Mouse (Mus musculus): ENCODE results near the gene Ciz1.
A peak's percentile ranks its signal among the peaks of the same experiment; 100 is the strongest.

Ciz1 gene

DNA sequence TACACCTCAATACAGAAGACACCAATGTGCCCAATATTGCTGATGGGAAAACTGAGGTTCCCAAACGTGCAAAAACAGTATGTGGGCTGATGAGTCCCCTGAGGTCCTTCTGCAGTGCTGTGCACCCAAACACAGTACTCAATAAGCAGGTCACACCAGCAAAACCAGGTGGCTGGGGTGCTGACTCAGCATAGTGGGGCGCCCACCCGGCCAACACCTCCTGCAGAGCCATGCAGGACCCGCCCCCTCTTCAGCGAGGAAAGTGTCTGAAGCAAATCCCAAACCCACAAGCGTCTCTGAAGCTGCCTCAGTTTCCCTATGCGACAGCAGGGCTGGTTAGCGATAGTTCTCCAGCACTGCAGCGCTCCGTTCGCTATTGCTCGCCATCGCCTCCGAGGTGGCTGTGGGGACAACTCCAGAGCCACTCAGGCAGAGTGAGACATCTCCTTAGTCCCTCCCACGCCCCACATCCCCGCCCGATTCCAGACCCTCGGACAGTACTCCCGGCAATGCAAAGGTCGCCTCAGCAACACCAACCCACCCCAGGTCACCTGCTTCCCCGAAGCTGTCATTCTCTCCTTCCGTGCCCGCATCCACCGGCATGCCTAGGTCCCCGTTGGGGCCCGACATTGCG, 29.1 kb downstream of the Ciz1 start:
- DNase-seq (ENCODE audit: low read depth) = no peak

DNA sequence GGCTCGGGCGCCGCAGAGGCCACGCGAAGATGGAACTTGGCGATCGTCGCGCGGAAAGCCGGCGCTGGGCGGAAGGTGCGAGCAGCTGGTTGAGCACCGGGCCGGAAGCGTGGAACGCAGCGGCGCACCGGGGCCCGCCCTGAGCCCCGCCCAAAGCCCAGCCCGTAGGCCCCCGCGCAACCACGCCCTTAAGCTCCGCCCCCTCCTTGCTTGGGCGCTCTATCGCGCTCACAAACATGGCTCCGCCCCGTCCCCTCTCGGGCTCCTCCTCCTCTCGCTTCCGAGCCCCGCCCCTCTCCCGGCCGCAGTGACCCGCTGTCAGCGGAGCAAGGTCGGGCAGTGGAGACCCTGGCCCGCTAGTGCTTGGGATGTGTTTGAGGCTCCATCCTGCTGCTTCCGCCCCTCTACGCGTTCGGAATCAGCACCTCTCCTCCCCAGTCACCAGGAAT, 29.7 kb downstream of the Ciz1 start, which contains the start of gene 1110008P14Rik:
TSS of gene 1110008P14Rik (minus strand) at position 164 of the 449 bp plus-strand sequence.
- DNase-seq (ENCODE audit: low read depth) = no peak

DNA sequence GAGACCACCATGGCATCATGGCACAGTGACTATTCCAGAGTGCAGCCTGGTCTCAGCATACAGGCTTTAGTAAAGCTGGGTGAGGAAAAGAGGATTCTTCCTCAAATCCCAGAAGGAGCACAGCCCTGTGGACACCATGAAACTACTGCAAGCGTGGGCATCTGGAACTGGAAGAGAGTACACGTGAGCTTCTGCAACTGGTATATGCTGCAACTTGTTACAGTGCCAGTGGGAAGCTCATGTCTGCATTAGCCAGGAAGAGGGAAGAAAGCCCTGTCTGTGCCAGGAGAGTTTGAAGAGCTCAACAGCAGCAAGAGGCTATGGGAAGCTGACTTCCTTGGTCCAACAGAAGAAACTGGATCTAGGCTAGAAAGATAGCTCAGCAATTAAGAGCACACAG, 30.6 kb downstream of the Ciz1 start:
- no peak for DNase-seq (ENCODE audit: low read depth)

DNA sequence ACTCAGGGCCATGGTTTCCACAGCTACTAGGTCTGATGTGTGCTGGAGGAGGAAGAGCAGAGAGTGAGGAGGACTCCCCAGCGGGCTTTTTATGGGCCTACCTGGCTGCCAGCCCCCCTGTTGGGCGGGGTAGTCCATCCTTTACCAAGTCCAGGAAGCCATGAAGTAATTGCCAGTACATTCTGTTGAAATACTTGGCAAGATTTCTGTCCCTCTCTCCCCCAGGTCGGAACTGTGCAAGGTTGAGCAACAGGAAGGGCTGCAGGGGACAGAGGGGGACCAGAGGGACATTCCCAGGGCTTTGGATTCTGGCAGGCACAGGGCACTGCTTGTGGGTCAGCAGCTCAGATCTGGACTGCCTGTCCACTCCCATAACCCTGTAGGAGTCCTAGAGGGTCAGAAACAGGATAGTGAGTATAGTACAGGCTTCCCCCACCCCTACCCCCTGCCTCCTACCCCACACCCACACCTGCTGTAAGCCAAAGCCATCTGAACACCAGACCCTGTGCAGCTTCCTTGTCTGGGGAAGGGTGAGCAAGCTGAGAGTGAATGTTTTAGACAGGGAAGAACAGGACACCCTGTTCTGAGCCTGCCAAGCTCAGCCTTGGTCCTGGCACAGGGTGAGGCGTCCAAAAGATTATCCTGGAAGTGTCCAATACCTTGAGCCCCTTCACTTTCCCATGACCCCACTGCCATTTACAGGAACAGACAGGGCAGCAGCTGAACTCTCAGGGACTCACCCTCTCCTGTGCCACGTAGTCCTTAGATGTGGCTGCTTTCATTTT, 35.8 kb downstream of the Ciz1 start, which contains the start of gene Lcn2:
TSS of gene Lcn2 (minus strand) at position 547 of the 785 bp plus-strand sequence.
- no peak for DNase-seq (ENCODE audit: low read depth)

DNA sequence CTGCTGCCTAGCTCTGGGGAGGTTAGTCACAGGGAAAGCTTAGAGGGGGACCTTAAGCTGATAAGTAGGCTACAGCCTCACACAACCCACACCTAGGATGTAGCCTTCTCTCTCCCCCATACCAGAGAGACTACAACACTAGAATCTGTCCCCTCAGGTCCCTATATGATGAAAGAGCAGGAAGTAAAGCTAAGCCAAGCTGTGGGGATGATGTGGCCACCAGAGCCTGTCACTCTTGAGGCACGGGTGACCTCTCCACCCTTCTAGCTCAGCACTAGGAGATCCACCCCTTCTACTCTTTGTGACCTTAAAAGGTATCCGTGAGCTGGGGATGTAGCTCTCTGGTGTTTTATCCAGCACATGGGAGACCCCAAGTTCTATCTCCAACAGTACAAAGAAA, 37.0 kb downstream of the Ciz1 start:
- no peak for DNase-seq (ENCODE audit: low read depth)

DNA sequence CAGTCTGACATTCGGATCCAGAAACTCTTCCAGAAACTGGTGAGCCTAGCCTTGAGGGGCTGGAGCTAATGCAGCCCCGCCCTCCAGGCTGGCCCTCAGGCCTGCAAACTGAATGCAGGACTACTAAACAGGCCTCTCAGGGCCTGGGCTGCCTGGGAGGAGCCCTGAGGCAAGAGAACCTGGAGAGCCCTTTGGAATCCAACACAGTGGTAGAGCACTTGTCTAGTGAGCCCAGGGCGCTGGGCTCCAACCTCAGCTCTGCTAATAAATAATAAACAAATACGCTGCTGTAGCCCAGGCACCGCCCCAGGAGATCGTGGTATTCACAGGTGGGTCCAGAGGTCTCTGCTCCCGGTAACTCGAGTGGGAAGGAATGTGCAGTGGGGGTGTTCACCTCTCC, 38.7 kb downstream of the Ciz1 start:
- DNase-seq (ENCODE audit: low read depth) = no peak

DNA sequence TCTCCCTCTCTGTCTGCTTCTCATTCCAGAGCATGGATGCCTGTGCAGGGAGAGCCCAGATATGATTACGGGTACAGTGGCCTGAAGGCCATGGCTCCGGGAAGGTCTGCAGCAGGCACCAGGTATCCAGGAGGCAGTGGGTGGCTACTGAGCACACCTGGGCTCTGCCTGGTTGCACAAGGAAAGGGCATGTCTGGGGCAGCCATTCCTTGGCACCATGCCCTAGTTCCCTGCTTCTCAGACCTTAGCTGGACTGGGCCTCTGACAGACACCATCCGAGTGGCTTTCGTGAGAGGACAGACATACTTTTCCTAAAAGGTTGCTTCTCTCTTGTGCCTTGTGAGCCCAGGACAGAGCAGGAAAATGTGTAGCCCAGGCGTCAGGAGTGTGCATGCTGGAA, 39.9 kb downstream of the Ciz1 start:
- DNase-seq (ENCODE audit: low read depth) = no peak

DNA sequence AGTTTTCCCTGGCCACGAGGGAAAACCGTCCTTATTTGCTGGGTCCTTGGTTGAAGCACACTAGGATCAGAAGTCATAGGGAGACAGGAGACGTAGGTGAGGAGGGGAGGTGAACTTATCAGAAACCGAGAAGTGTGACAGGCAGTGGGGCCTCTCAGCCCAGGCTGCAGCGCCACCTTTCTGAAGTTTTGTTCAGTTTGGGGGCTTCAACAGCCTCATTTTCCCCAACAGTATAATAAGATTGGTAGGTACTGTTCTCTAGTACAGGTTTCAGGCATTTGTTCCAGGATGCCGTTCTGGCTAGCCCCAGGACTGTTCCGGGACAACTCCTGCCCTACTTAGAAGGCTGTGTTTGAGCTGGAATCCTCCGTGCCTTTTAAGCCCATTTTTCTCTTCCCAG, 42.8 kb downstream of the Ciz1 start:
- DNase-seq (ENCODE audit: low read depth) = no peak

DNA sequence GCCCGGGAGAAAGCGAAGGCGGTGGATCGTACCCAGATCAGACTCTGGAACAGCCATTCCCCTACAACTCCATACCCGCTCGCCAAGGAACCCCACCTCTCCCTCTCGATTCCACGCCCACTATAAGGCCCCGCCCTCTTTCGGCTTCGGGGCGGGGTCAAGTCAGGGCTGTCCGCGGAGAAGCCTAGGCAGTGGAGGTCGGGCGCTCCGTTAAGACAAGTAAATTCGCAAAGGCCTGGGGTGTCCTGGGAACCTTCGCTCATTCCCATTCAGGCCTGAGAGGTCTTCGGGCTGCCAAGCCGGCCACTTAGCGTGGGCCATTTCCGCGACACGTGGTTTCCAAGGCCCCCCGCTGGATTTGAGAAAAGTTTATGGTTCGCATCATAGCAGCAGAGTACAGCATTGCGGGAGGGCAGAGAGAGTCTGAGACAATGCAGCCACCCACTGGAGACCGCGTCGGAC, 43.4 kb downstream of the Ciz1 start, which contains the start of gene Ptges2:
TSS of gene Ptges2 (plus strand) at position 413 of the 462 bp plus-strand sequence.
- DNase-seq (ENCODE audit: low read depth) = peak; percentile 78

DNA sequence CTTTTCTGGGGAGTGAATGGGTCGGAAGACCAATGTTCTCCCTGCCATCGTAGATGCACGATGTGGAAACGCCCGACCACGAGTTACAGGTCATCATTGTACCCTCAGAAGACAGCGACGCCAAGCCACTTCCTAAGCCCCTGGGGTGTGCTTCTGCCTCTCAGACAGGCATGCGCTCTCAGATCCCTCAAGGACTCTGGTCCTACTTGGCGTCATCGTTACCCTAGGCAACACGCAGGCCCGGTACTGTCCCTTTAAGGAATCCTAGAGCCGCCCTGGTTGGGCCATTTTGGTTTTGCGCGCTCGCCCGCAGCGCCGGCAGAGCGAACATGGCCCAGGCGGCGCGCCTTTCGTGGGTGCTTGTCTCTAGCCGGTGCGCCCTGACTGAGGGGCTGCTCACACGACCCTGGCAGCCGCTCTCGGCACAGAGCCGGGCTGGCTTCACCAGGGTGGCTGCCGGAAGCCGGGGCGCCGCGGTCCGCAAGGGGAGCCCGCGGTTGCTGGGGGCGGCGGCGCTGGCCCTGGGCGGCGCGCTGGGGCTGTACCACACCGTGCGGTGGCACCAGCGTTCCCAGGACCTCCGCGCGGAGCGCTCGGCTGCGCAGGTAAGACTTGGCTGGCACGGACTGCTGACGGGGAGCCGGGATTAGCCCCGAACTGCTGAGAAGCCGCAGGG, 44.0 kb downstream of the Ciz1 start:
- peak; percentile 81 for DNase-seq (ENCODE audit: low read depth)

DNA sequence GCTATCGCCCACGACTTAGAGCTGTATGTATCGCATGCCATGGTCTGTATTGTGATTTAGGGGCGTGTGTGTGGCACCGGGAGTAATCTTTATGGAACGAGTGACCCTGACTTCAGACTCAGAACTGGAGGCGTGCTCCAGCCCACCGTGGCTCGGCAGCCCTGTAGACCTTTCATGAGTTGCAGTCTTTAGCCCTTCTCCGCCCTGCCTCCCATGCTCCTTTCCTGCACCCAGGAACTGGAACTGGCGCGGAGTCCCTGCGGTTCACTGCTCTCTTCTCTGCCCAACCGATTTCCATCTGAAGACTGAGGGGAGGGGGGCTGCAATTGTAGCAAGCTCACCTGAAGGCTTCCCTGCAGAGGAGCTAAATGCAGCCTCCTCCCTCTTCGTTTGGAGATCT, 44.6 kb downstream of the Ciz1 start:
- DNase-seq (ENCODE audit: low read depth) = no peak

DNA sequence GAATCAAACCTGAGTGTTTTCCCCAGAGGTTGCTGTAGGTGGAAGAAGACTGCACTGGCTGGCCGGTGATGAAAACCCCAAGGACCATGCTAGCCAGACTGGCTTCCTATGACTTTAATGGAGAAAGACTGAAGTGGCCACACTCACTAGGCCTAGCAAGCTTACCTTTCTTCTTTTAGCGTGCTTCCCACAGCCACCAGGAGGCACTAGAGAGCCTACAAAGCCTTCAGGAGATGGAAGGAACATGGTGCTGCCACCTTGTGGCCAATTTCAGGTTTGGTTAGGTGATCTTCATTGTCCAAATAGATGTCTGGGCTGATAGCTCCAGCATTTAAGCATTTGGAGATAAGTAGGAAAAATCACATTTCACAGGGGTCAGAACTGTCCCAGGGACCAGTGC, 52.5 kb downstream of the Ciz1 start:
- peak; percentile 77 for DNase-seq (ENCODE audit: low read depth)

DNA sequence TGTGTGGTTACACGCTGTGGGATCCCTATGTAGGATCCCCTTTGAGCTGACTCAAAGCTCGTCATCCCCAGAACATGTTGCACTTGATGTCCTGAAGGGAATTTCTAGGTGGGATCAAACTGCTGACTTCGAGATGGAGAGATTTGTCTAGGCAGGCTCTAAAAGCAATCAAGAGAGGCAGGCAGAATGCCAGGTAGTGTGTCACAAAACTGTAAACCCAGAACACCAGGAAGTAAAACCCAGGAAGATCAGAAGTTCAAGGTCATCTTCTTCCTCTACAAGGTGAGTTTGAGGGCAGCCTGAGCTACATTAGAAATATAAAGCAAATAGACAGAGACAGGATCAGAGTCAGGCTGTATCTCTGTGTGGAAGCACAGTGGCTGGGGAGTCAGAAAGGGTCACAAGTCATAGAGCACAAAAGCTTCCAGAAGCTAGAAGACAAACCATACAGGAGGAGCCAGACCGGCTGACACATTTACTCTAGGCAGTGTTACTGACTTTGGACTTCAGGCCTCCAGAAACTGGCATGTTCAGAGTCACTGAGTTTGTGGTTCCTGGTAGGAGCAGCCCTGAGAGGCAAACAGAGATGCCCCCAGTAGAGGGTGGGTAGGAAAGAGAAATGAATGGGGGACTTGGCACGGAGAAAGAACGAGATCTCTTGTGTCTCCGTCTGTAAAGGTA, 55.2 kb downstream of the Ciz1 start:
- no peak for DNase-seq (ENCODE audit: low read depth)

DNA sequence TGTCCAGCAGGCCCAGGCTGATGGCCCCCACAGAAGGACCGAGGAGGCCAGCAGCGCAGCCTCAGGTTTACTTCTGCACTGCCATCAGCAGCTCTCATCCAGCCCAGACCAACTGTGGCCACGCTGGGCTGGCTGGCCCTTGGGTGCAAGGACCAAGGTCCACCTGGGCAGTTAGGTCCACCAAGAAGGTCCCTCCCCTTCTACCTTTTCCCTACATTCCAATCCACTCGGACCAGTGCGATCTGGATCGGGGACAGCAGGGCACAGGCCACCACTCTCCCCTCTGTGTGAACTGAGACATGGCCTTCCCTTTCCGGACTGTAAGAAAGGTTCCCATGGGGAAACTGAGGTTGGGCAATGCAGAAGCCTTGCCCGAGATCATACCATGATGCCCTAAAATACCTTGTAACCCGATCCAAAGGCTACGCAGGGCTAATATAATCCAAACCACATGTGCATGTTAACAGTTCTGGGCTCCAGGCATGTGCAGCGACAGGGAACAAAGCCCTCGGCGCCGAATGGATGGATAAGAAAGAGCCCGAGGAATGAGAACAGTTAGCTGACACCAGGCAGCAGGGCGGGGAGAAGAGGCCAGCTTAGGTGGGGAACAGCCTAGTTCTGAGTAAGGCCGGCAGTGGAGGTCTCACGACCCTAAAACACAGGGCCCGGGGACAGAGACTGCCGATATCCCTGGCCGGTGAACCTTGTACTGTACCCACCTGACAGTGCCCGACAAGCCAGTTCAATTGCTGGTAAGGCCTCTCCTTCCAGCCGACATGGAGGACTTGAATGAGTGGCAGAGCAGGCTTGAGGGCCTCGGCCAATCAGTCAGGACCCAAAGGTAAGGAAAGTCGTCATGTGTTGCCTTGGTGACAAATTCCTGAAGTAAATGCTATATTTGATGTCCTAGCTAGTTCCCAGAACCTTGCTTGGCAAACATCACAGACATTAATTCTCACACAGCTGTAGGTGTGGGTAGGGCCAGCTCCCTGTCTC, 56.6 kb downstream of the Ciz1 start:
- DNase-seq (ENCODE audit: low read depth) = no peak

DNA sequence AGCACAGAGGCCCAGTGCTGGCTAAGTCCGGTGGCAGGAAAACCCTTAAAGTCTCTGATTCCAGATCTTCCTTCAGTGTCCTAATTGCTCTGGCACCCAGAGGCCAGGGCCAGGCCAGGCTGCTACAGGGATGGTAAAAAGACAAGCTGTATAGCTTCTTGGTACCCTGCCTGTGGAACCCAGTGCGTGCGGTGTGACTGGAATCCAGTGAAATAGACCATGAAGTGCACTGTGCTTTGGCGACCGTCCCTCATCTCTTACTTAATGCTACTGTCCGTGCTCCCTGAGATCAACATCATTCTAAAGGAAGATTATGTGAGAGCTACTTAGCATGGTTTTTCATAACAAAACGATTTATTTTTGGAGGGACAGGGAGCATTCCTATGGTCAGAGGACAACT, 59.3 kb downstream of the Ciz1 start:
- DNase-seq (ENCODE audit: low read depth) = no peak

DNA sequence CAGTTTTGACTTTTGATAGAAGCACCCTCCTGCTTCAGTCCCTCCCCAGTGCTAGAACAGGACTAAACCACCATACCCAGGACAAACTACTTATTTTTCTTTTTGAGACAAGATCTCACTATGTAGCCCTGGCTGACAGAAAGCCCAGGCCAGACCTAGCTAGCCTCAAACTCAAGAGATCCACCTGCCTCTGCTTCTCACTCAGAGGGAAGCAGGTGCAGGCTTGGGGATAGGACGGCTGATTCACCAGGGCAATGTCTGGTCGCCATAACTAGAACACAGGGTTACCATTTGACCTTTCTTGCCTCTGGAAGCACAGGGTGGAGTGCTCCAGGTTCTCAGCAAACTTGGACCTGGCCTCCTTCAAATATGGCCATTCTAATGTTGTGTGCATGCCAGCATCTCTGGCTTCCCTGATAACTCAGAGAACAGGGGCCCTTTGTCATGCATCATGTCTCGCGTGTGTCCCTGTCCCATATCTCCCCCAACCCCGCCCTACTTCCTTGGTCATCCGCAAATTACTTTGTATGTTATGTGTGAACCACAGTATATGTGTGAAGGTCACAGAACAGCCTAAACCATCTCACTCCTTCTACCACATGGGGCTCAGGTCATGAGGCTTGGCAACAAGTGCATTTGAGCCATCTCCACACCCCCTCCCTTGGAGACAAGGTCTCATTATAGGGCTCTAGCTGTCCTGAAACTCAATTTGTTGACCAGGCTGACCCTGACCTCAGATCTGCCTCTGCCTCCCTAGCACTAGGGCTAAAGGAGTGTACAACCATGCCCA, 60.8 kb downstream of the Ciz1 start:
- DNase-seq (ENCODE audit: low read depth) = no peak

DNA sequence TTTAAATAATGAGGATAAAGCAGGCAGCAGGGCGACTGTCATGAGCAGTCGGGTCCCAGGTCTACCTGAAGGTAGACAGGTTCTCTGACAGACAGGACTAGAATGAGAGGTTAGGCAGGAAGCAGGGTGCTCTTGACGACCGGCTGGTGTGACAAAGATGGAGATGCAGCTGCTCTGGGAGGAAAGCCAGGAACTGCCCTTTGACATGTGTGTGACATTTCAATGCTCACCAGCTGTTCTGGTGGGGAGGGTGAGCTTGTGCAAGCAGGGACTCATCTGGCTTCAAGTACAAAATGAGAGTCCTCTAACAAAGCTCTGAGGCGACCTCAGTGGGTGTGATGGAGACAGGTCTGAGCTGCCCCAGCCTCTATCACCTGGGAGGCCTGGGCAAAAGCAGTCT, 61.8 kb downstream of the Ciz1 start:
- DNase-seq (ENCODE audit: low read depth) = no peak

DNA sequence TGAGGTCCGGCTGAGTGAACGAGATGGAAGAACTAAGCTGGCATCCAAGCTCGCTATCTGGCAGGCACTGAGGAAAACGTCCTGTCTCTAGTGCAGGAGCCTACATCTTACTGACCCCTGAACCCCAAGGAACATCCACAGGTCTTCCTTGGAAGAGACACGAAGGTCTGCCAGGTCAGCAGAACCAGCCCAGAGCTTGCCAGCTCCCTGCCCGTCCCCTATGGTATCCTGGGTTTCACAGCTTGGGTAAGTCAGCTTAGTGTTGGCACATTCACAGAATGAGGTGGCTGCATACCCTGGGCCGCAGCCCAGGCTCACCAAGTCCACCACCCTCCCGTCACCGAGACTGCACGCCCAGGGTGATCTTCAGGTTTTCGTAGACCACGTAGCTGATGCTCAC, 63.7 kb downstream of the Ciz1 start:
- DNase-seq (ENCODE audit: low read depth) = no peak

DNA sequence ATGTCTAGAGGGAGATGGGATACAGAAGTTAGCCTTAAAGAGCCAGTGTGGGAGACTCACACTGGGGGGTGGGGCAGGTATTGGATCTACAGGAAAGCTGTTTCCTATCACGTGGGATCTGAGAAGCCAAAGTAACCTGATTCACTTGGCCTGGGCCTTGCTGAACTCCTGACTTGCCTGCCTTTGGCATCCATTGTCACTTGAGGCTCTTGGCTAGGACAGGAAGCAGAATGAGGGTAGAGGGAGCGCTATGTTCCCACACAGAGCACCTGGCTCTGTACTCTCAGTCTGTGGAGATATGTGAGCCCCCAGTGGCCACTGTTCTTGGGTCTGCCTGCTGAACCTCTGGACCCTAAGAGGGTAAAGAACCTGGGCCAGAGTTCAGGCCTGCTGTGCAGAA, 64.4 kb downstream of the Ciz1 start:
- DNase-seq (ENCODE audit: low read depth) = no peak

DNA sequence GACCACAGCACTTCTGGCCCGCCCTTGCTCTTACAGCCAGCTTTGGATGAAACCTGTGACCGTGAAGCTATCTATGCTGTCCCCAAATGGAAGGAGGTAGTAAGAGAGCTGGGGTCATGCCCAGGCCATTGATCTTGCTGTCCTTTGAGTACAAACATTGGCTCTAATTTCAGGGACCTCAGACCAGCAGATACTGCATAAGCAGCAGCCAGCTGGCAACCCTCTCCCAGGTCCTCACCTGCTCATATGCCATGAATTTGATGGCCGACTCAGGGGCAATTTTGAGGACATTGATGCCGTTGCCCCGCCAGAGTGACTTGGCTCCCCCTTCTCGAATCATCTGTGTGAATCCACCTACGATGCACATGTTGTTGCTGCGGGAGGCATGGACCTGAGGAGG, 65.4 kb downstream of the Ciz1 start:
- DNase-seq (ENCODE audit: low read depth) = no peak
